Mouse (Mus musculus) E14TG2a.4 (cell line): ENCODE data around the gene Pla2g1b.

ENCODE experiments used
- H3K27me3 ChIP-seq: 2 replicates; pipeline ENCODE4 v1.6.1; 2014; ENCODE audit warnings: low read length, control low read depth; ENCODE audit not compliant: insufficient read depth
- H3K36me3 ChIP-seq: 2 replicates; pipeline ENCODE4 v1.6.1; 2014; ENCODE audit warnings: low read length, control low read depth; ENCODE audit not compliant: insufficient read depth
- H3K4me1 ChIP-seq: replicated peaks from 2 replicates; pipeline ENCODE4 v1.6.1; 2014; ENCODE audit warnings: low read depth, low read length, control low read depth
- H3K4me3 ChIP-seq: replicated peaks from 2 replicates; pipeline ENCODE4 v1.5.1; 2014; ENCODE audit warnings: mild to moderate bottlenecking, low read length
- H3K9me3 ChIP-seq: 2 replicates; pipeline ENCODE4 v1.6.1; 2014; ENCODE audit warnings: low read length, control low read depth
- CTCF ChIP-seq: conservative IDR thresholded peaks from 2 replicates; pipeline ENCODE4 v1.5.1; 2014; ENCODE audit warnings: low read length
- NANOG ChIP-seq: IDR thresholded peaks from 2 replicates; pipeline ENCODE4 v1.6.1; 2014; ENCODE audit warnings: borderline replicate concordance, low read length, mixed read lengths
- POU5F1 ChIP-seq: IDR thresholded peaks from 2 replicates; pipeline ENCODE4 v1.6.1; 2014; ENCODE audit warnings: low read length, borderline replicate concordance

Gene Pla2g1b

DNA sequence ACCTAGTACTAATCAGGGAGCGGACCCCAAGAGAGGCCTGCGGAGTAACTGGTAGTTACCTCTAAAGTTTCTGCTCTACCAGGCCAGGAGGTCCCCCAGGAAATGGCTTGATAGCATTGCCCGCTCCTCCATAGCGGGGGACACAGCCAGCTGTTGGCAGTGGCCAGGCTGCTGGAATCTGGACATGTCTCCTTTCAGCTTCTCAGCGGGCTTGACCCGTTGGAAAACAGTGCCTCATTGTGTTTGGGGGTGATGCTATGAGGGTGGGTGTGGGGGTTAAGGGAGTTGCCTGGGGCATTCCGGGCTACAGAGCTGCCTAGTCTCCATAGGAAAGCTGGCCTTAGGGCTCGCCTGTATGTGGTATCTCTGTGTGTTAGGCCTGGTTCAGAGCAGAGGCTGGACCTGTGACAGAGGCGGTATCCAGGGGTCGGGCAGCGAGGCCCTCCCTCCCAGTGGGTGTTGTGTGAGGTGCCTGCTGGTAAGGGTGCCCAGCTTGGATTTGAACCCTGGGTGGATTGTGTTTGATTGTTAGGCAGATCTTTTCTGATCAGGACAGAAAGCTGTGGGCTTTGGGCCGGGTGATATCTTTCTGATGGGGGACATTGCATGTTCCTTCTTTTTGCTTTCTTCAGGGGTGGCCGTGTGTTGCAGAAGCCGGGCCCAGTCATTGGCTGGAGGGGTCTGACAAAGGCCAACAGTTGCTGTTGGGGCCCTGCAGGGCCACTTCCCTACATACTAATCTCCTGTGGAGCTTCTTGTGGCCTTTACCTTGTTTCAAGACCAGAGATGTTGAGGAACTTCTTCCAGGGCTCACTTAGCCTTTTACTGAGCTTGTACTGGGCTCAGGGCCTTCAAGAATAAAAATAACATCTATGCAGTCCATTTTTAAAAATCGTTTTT, 44.0 kb downstream of the Pla2g1b start:
- Histone ChIP-seq H3K9me3 (no peaks in the 10 kb centered on the region), H3K36me3 (peaks cover 4% of the 10 kb centered on the region; the same call in 1 of the 2 replicates), H3K4me1 (peaks cover 79% of the 10 kb centered on the region), H3K4me3 (peak overlapping the region; percentile 60), H3K27me3 (peaks cover 16% of the 10 kb centered on the region)
- TF ChIP-seq NANOG (no peak), POU5F1 (no peak), CTCF (no peak)

DNA sequence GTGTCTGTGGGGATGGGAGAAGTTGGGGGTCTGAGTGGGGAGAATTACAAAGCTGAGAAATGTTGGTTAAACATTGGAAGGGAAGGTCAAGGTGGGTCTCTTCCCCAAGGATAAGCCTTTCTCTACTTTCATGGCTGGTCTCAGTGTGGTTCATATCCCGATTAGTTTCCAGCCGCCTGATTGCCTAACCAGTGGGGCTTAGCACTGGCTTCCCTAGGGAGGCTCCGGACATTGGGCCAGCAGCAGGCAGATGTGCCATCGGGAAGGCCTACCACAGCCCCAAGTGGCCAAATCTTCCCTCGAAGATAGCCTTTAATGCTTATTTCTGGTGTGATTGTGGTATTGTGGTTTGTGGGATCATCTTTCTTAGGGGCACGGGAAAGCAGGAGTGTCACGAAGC, 46.3 kb downstream of the Pla2g1b start:
- peaks cover 12% of the 10 kb centered on the region for H3K27me3 ChIP-seq
- H3K4me1 ChIP-seq: peaks cover 83% of the 10 kb centered on the region
- H3K36me3 ChIP-seq: peaks cover 4% of the 10 kb centered on the region; the same call in 1 of the 2 replicates
- TF ChIP-seq CTCF (no peak), NANOG (no peak), POU5F1 (no peak)
- H3K9me3 ChIP-seq: no peaks in the 10 kb centered on the region
- H3K4me3 ChIP-seq: no peak overlapping the region

DNA sequence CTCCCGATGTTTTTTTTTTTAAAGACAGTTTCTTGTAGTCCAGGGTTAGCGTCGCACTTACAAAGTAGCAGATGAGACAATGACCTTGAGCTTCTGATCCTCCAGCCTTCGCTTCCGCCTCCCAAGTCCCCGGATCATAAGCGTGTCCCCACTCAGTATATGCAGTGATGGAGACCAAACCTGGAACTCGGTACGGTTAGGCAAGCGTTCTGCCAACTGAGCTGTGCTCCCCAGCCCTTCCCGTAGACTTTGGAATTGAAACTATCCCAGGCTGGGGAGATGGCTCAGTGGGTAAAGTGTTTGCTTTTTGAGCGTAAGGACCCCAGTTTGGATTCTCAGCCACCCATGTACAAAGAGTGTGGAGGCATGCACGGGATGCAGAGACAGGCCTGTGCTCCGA, 47.2 kb downstream of the Pla2g1b start:
- no peak for TF ChIP-seq POU5F1
- TF ChIP-seq CTCF: no peak
- TF ChIP-seq NANOG: no peak
- H3K4me3 ChIP-seq: no peak overlapping the region

DNA sequence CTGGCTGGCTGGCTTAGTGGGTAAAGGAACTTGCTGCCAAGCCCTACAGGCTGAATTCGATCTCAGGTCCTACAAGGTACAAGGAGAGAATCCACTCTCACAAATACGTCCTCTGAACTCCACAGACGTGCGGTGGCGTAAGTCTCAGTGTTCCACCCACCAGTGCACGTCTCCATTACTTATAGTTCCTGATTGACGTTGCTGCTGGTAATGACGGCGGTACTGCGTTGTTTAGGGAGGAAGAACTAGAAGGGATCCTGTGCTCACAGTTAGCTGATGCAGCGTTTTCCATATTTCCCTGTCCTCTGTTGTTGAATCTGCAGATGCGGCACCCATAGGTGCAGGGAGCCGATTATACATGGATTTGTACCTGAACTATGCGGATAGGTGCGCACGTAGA, 47.7 kb downstream of the Pla2g1b start:
- TF ChIP-seq POU5F1: no peak
- TF ChIP-seq NANOG: no peak
- TF ChIP-seq CTCF: no peak

More for the DNA sequence above, 47.2 kb downstream of the Pla2g1b start:
- Histone ChIP-seq H3K36me3 (peaks cover 3% of the 10 kb centered on the region; the same call in 1 of the 2 replicates), H3K9me3 (no peaks in the 10 kb centered on the region), H3K27me3 (peaks cover 3% of the 10 kb centered on the region), H3K4me1 (peaks cover 78% of the 10 kb centered on the region)

DNA sequence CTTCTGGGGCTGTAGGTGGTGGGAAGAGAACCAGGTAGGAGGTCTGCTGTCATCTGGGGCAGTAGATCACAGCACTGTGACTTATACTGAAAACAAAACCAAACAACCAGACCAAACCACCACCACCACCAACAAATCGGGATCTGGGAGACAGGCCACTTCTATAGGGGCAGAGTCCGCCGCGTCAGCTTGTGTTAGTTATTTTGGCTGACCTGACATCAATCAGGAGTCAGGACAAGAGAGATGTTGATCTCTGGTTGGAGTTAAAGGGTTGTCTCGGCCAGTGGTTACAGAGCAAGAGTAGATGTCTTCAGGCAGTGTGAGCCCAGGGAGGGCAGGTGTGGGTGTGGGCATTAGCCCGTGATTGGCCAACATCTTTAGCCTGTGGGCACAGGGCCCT, 48.3 kb downstream of the Pla2g1b start:
- Histone ChIP-seq H3K36me3 (no peaks in the 10 kb centered on the region; the same call in 1 of the 2 replicates), H3K27me3 (no peaks in the 10 kb centered on the region), H3K4me3 (no peak overlapping the region), H3K4me1 (peaks cover 67% of the 10 kb centered on the region), H3K9me3 (no peaks in the 10 kb centered on the region)
- no peak for TF ChIP-seq POU5F1
- no peak for TF ChIP-seq NANOG
- no peak for TF ChIP-seq CTCF

More for the DNA sequence above, 47.7 kb downstream of the Pla2g1b start:
- peaks cover 73% of the 10 kb centered on the region for H3K4me1 ChIP-seq
- H3K27me3 ChIP-seq: no peaks in the 10 kb centered on the region
- H3K36me3 ChIP-seq: no peaks in the 10 kb centered on the region
- H3K9me3 ChIP-seq: no peaks in the 10 kb centered on the region
- no peak overlapping the region for H3K4me3 ChIP-seq

DNA sequence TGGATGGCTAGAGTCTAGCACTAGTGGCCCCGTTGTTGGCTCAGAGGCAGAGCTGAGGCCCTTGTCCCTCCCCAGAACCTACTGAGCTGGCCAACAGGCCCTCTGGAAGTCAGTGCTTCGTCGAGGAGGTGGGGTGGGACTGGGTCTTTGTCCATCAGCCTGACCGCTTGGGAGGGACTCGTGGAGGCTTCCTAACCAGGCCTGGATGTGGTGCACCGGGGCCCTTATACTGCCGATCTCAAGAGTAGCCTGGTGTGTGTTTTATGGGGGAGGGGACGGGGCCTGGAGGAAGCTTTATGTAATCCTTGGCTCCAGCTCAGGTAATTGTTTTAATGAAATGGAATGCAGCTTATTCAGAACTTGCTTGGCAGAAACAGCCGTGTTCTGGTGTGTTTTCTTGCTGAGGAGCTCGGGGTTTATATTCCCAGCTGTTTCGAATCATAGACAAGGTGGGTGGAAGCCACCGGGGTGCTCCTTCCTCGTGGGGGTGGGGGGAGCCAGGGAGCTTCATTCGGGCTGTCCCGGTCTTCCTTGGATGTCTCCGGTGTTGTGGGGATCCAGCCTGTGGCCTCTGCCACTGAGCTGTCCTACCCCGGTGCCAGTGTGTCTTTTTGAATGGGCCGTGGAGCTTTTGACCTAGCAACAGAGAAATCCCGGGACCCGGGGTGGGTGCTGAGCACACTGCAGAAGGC, 49.0 kb downstream of the Pla2g1b start:
- no peaks in the 10 kb centered on the region for H3K9me3 ChIP-seq
- no peak for TF ChIP-seq CTCF
- TF ChIP-seq POU5F1: no peak
- TF ChIP-seq NANOG: no peak
- H3K4me3 ChIP-seq: 0 out of 2 replicates have a peak overlapping the region, but pooled peaks have one; percentile 69
- no peaks in the 10 kb centered on the region for H3K27me3 ChIP-seq
- H3K36me3 ChIP-seq: no peaks in the 10 kb centered on the region; the same call in 1 of the 2 replicates
- peaks cover 63% of the 10 kb centered on the region for H3K4me1 ChIP-seq

DNA sequence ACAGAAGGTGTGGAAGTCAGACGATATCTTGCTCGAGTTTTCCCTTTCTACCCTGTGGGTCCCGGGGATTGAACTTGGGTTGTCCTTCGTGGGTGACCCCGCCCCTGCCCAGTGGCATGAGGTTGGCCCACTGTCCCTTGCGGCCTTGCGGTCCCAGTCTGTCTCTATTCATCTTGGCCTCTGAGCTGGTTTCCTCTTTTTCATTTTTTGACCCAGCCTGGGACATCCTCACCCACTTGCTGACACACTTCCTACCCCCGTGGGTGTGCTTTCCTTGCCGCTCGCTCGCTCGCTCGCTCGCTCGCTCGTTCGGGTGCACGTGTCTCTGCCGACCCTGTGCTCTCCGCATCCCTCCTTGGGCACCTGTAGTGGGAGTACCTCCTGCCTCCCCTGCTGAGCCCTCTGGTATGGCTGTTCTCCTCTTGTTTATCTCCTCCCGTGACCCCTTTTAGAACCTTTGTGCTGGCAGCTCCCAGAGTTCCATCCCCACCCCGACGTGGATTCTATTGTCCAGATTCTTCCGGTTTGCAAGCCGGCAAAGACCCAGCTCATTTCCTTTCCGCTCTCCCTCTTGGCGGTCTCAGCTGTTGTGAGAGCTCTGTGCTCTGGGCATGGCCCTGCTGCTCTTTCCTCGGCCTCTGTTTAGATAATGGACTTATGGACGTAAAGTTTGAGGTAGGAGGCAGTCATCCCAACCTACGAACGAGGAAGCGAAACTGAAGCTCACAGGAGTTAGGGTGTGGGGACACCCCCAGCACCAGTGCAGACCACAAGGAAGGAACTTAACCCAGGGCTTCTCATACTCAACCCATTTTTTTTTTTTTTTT, 50.2 kb downstream of the Pla2g1b start:
- no peaks in the 10 kb centered on the region for H3K27me3 ChIP-seq
- no peak for TF ChIP-seq POU5F1
- TF ChIP-seq CTCF: no peak
- no peak for TF ChIP-seq NANOG
- H3K36me3 ChIP-seq: no peaks in the 10 kb centered on the region; the same call in 1 of the 2 replicates
- H3K4me1 ChIP-seq: peaks cover 64% of the 10 kb centered on the region
- H3K9me3 ChIP-seq: no peaks in the 10 kb centered on the region
- H3K4me3 ChIP-seq: peak overlapping the region; percentile 69

DNA sequence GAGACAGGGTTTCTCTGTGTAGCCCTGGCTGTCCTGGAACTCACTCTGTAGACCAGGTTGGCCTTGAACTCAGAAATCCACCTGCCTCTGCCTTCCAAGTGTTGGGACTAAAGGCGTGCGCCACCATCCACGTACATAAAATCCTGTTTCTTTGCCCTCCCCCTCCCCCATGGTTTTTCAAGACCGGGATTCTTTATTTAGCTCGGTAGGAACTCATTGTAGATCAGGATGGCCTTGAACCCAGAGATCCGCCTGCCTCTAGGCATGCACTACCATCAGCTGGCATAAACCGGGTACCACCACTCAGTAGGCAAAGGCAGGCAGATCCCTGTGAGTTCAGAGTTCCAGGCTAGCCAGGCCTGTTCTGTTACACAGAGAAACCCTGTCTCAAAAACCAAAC, 50.8 kb downstream of the Pla2g1b start:
- H3K4me1 ChIP-seq: peaks cover 65% of the 10 kb centered on the region
- TF ChIP-seq NANOG (no peak), POU5F1 (no peak), CTCF (no peak)
- H3K36me3 ChIP-seq: no peaks in the 10 kb centered on the region; the same call in 1 of the 2 replicates
- no peaks in the 10 kb centered on the region for H3K27me3 ChIP-seq
- H3K4me3 ChIP-seq: peak overlapping the region; percentile 69
- no peaks in the 10 kb centered on the region for H3K9me3 ChIP-seq
